Mouse (Mus musculus) kidney, embryonic 16.5 days (tissue): ENCODE data around the gene Cul1. TPM values are rescaled to one million over a fixed set of nuclear protein-coding genes. Genes with fewer than 3 reads are reported as not detected.

Experiments
- ATAC-seq: fragments of 200-750 bp; cut with Nextera tagmentation; 2 replicates; pipeline ENCODE4 v1.8.0; 2017; ENCODE audit warnings: moderate TSS enrichment; ENCODE audit not compliant: low FRiP score, low TSS enrichment
- H3K27ac ChIP-seq: fragments of 300-500 bp; sonication (generic); 2 replicates; pipeline ENCODE4 v1.5.1; 2014; ENCODE audit warnings: low read length
- H3K27me3 ChIP-seq: fragments of 300-500 bp; sonication (generic); 2 replicates; pipeline ENCODE4 v1.6.1; 2014; ENCODE audit warnings: low read length, control low read depth, mixed read lengths; ENCODE audit not compliant: insufficient read depth
- H3K36me3 ChIP-seq: fragments of 300-500 bp; sonication (generic); 2 replicates; pipeline ENCODE4 v1.6.1; 2014; ENCODE audit warnings: low read length, control low read depth, mixed read lengths; ENCODE audit not compliant: insufficient read depth
- H3K4me1 ChIP-seq: fragments of 300-500 bp; sonication (generic); 2 replicates; pipeline ENCODE4 v1.6.1; 2014; ENCODE audit warnings: low read length, control low read depth, mixed read lengths; ENCODE audit not compliant: insufficient read depth
- H3K4me2 ChIP-seq: fragments of 300-500 bp; sonication (generic); replicated peaks from 2 replicates; pipeline ENCODE4 v1.6.1; 2014; ENCODE audit warnings: low read depth, low read length
- H3K4me3 ChIP-seq: fragments of 300-500 bp; sonication (generic); 2 replicates; pipeline ENCODE4 v1.5.1; 2014; ENCODE audit warnings: mild to moderate bottlenecking, low read length
- H3K9ac ChIP-seq: fragments of 300-500 bp; sonication (generic); replicated peaks from 2 replicates; pipeline ENCODE4 v1.6.1; 2014; ENCODE audit warnings: low read length
- H3K9me3 ChIP-seq: fragments of 300-500 bp; sonication (generic); 2 replicates; pipeline ENCODE4 v1.6.1; 2016; ENCODE audit warnings: low read length, control low read depth
- WGBS: fragments of 180-500 bp; shearing (Covaris S2); extraction: QIAGEN DNeasy Blood & Tissue Kit; methylation state at CpG from one replicate; pipeline ENCODE4 v1.1.7; 2014; 5-methylcytosine and 5-hydroxymethylcytosine counted together
- polyA plus RNA-seq: library from polyadenylated mRNA; unstranded; fragments of >200 nt; fragmentation: Nextera tagmentation; extraction: Ambion mirVana; gene quantifications from 2 replicates; pipeline ENCODE4 v1.2.1, GENCODE M21; 2015

The Cul1 gene
- polyA plus RNA-seq, 1 experiment from 2014 or later, result 133 TPM

GRCm38 (mm10) chr6:47469760-47470159, 16.6 kb downstream of the Cul1 start:
- Histone ChIP-seq H3K4me2 (no peak overlapping the region), H3K36me3 (0 out of 2 replicates have a peak, but pooled peaks cover 3% of the 10 kb centered on the region), H3K9me3 (peaks cover 5% of the 10 kb centered on the region; the same call in 1 of the 2 replicates), H3K4me3 (no peak overlapping the region), H3K4me1 (no peaks in the 10 kb centered on the region), H3K27ac (no peak overlapping the region), H3K9ac (no peak overlapping the region), H3K27me3 (no peaks in the 10 kb centered on the region)
- no peak for ATAC-seq

- H3K4me2 ChIP-seq, result no peak overlapping the region
- H3K9ac ChIP-seq, result no peak overlapping the region
- H3K9me3 ChIP-seq, result peaks cover 5% of the 10 kb centered on the region; the same call in 1 of the 2 replicates
- H3K27ac ChIP-seq, result no peak overlapping the region
- H3K4me3 ChIP-seq, result no peak overlapping the region
- H3K27me3 ChIP-seq, result no peaks in the 10 kb centered on the region
- ATAC-seq, result no peak
- H3K4me1 ChIP-seq, result no peaks in the 10 kb centered on the region
- H3K36me3 ChIP-seq, result 0 out of 2 replicates have a peak, but pooled peaks cover 3% of the 10 kb centered on the region
Observed at GRCm38 (mm10) chr6:47472444-47472843, 19.2 kb downstream of the Cul1 start.

DNA sequence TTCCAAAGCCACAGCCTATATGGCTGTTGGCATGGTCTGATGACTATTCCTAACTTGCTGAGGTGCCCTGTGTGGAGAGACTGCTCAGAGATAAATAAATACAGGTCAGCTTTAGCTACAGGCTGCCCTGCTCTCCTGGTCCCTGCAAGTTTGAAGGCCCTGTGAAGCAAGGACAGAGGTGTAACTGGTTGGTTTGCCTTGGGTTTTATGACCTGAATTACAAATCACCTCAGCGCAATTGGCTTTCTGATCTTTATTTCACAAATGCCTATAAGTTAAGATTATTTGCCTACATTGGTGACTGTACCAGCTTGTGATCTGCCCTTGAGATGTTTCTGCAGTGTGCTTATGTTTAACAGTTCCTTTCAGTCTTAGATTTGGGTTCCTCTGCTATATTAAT, 28.8 kb downstream of the Cul1 start:
- no peak overlapping the region for H3K4me2 ChIP-seq
- no peak for ATAC-seq
- 91% methylated on average over 1 of the region's 1 CpGs for WGBS
- H3K27me3 ChIP-seq, result no peaks in the 10 kb centered on the region
- no peaks in the 10 kb centered on the region for H3K9me3 ChIP-seq
- H3K9ac ChIP-seq, result no peak overlapping the region
- H3K4me3 ChIP-seq, result no peak overlapping the region
- H3K36me3 ChIP-seq, result peaks cover 3% of the 10 kb centered on the region; the same call in 1 of the 2 replicates
- H3K4me1 ChIP-seq, result no peaks in the 10 kb centered on the region
- no peak overlapping the region for H3K27ac ChIP-seq

- Histone ChIP-seq H3K9ac (no peak overlapping the region), H3K4me3 (no peak overlapping the region), H3K9me3 (no peaks in the 10 kb centered on the region), H3K4me1 (no peaks in the 10 kb centered on the region), H3K27ac (no peak overlapping the region), H3K27me3 (no peaks in the 10 kb centered on the region), H3K4me2 (no peak overlapping the region), H3K36me3 (peaks cover 5% of the 10 kb centered on the region; the same call in 1 of the 2 replicates)
- ATAC-seq, result peak; percentile 57; the same call in 1 of the 2 replicates
- WGBS, result 84% methylated on average over 4 of the region's 4 CpGs
Observed at GRCm38 (mm10) chr6:47494562-47494961, 41.4 kb downstream of the Cul1 start.

GRCm38 (mm10) chr6:47520030-47520429, 66.8 kb downstream of the Cul1 start:
- no peaks in the 10 kb centered on the region for H3K9me3 ChIP-seq

DNA sequence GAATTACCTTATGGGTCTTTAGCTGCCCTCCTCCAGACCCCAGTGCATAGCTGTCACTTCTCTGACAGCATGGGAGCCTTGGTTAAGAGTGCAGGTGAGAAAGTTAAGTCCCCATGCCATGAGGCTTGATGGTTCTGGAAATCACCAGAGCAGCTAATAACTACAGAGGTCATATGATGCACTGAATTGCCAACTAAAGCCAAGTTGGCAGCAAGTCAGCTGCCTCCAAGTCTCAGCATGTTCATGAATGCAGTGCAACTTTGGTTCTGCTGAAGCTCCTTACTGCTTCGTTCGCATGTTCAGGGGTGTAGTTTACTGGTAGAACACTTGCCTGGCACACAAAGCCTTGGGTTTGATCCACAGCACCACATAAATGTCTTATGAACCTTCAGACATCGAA, 69.2 kb downstream of the Cul1 start:
- WGBS, result 94% methylated on average over 3 of the region's 3 CpGs
- H3K36me3 ChIP-seq, result peaks cover 75% of the 10 kb centered on the region
- no peaks in the 10 kb centered on the region for H3K4me1 ChIP-seq
- no peaks in the 10 kb centered on the region for H3K27me3 ChIP-seq
- H3K9me3 ChIP-seq, result no peaks in the 10 kb centered on the region
- H3K4me2 ChIP-seq, result no peak overlapping the region
- no peak overlapping the region for H3K27ac ChIP-seq
- H3K4me3 ChIP-seq, result no peak overlapping the region
- H3K9ac ChIP-seq, result no peak overlapping the region
- no peak for ATAC-seq

More at GRCm38 (mm10) chr6:47520030-47520429, 66.8 kb downstream of the Cul1 start:
- H3K9ac ChIP-seq, result no peak overlapping the region
- no peak overlapping the region for H3K4me2 ChIP-seq
- ATAC-seq, result no peak
- no peak overlapping the region for H3K4me3 ChIP-seq
- no peaks in the 10 kb centered on the region for H3K27me3 ChIP-seq
- 92% methylated on average over 2 of the region's 2 CpGs for WGBS
- H3K36me3 ChIP-seq, result peaks cover 74% of the 10 kb centered on the region
- H3K27ac ChIP-seq, result no peak overlapping the region
- no peaks in the 10 kb centered on the region for H3K4me1 ChIP-seq

DNA sequence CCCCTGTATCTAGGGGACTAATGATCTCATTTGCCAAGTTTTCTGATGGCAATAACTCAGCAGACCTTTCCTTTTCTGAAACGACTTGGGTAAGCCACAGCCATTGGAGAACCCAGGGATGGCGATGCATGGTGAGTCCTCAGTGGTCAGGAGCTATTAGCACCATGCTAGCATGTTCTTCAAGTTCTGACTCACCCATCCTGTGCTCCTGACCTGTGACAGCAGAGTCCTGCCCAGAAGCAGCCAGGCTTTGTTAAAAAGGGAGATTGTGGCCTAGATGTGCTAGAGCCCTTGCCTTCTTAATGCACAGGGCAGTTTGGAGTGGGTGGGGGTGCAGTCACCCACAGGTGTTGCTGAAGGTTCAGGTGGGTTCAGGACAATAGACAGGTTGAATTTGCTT, 71.8 kb downstream of the Cul1 start:
- no peak overlapping the region for H3K4me3 ChIP-seq
- no peaks in the 10 kb centered on the region for H3K9me3 ChIP-seq
- no peak overlapping the region for H3K9ac ChIP-seq
- ATAC-seq, result no peak
- H3K27me3 ChIP-seq, result no peaks in the 10 kb centered on the region
- H3K4me1 ChIP-seq, result no peaks in the 10 kb centered on the region
- H3K4me2 ChIP-seq, result no peak overlapping the region
- 79% methylated on average over 2 of the region's 2 CpGs for WGBS
- peaks cover 77% of the 10 kb centered on the region for H3K36me3 ChIP-seq
- no peak overlapping the region for H3K27ac ChIP-seq

DNA sequence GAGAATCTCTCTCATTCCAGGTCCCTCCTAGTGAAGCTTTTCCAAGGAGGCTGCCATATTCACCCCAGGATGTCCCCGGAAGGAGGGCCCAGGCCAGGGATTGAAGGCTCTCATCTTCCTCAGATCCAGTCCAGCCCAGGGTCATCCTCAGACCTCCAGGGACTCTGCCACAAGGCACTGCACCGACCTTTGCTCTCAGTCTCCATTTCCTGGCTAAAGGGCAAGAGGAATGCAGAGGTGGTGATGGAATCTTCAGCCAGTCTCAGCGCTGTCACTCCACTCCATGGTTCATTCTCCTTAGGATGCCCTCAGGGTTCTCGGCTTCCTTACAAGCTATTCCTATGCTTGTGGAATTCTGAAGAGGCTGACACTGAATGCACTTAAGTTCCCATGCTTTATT, 73.2 kb downstream of the Cul1 start:
- Histone ChIP-seq H3K9ac (no peak overlapping the region), H3K9me3 (no peaks in the 10 kb centered on the region)
- ATAC-seq, result no peak

GRCm38 (mm10) chr6:47527129-47527528, 73.9 kb downstream of the Cul1 start:
- Histone ChIP-seq H3K27ac (no peak overlapping the region), H3K4me1 (no peaks in the 10 kb centered on the region), H3K9ac (no peak overlapping the region), H3K4me2 (no peak overlapping the region), H3K36me3 (peaks cover 73% of the 10 kb centered on the region), H3K4me3 (no peak overlapping the region), H3K27me3 (no peaks in the 10 kb centered on the region), H3K9me3 (no peaks in the 10 kb centered on the region)
- 76% methylated on average over 2 of the region's 2 CpGs for WGBS
- no peak for ATAC-seq

More for the DNA sequence above, 73.2 kb downstream of the Cul1 start:
- Histone ChIP-seq H3K27ac (no peak overlapping the region), H3K4me2 (no peak overlapping the region), H3K4me3 (no peak overlapping the region), H3K4me1 (no peaks in the 10 kb centered on the region), H3K27me3 (no peaks in the 10 kb centered on the region), H3K36me3 (peaks cover 76% of the 10 kb centered on the region)
- 75% methylated on average over 4 of the region's 4 CpGs for WGBS

GRCm38 (mm10) chr6:47527655-47528054, 74.5 kb downstream of the Cul1 start:
- Histone ChIP-seq H3K4me2 (no peak overlapping the region), H3K4me3 (no peak overlapping the region), H3K9me3 (no peaks in the 10 kb centered on the region), H3K27ac (no peak overlapping the region), H3K4me1 (no peaks in the 10 kb centered on the region), H3K9ac (no peak overlapping the region), H3K27me3 (no peaks in the 10 kb centered on the region), H3K36me3 (peaks cover 72% of the 10 kb centered on the region)
- 44% methylated on average over 1 of the region's 1 CpGs for WGBS
- ATAC-seq, result no peak
